Mouse (Mus musculus) T-helper 1 cell (primary cell): Measurements from ENCODE around the gene Ifnlr1.
"Not testable (repeated sequence)": the region's sequence is repeated elsewhere in the genome, so short reads cannot be mapped to it uniquely, and the experiment has no call there.

Source experiments
- in situ Hi-C: fragments of 300-600 bp; cut with MboI, MseI; formaldehyde crosslinking; loops from one replicate; pipeline ENCODE4 v1.15.1; 2025; ENCODE audit warnings: high pct_unique_total_duplicates

The Ifnlr1 gene

DNA sequence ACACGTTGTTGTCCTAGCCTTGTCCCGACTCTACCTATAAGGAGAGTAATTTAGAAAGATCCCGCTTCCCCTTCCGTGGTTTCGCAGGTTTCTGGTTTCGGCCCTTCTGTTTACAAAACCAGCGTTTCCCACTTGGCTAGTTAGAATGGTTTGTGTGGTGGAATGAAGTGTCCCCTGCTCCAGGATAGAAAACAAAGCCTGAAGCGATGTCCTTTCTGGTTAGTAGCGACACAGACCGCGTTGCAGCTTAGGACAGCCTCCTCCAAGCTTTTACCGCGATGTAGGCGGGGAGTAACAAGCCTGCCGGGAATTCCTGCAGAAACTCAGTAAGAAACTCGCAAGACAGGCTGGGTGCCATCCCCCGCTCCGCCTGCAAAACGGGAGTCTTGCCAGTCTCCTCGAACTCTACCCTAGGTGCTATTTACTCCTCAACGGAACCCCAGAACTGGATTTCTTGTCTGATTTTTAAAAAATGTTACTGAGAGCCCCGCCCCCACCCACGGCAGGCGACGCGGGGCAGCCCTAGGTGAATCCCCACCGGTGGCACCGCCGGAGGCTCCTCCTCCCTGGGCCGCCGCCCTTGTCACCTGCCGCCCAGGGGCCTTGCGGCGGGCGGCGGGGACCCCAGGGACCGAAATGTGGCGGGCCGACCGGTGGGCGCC lies at the start of gene Ifnlr1:
Gene Ifnlr1 (plus strand): TSS at position 382 of the 662 bp plus-strand sequence.
- in situ Hi-C loops = no loop called here

DNA sequence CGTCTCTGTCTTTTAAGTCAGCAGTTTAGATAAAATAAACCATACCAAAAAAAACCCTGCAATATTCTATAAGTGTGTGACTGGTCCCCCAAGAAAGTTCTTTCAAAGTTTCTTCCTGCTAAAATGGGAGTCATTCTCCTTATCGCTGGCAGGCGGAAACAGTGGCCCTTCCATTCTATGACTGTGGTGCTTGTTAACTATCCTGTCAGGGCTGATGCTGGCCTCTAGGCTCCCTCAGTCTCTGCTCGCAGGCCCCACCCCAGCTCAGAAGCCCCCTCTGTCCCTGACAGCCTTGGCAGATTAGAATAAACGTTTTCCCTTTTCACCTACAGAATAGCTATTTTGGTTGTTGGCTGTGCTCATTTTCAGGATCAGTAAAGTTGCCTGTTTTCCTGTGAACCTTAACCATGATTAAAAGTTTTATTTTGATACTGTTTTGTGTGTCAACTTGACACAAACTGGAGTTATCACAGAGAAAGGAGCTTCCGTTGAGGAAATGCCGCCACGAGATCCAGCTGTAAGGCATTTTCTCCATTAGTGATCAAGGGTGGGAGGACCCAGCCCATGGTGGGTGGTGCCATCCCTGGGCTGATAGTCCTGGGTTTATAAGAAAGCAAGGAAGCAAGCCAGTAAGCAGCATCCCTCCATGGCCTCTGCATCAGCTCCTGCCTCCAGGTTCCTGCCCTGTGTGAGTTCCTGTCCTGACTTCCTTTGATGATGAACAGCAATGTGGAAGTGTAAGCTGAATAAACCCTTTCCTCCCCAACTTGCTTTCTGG lies 44.6 kb upstream of the Ifnlr1 start:
- in situ Hi-C loops = not testable (repeated sequence)

DNA sequence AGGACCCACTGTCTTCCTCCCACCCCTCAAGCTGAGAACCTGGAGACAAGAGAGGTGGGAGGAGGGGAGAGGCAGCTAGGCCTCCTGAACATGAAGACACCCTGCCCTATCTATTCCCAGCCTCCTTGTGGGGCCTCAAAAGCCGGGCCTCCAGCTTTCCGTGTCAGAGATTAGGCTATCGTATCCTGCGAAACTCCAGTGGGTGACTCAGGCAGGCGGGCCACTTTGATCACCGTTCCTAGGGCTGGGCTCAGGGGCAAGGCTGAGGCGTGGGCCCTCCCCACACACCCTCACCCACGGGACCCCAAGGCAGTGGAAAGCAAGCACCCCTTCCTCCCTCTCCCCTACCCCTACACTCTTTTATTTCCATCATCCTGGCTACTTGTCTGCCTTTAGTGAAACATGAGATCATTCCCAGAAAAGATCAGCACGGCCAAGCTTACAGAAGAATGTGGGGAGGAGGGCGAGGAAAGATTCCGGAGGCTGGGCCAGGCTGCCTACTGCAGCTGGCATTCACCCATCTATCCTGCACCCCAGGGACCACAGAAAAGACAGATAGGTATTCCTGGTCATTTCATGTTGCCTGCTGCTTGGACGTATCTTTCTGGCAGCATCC lies 41.0 kb upstream of the Ifnlr1 start:
- in situ Hi-C loops = no loop called here

DNA sequence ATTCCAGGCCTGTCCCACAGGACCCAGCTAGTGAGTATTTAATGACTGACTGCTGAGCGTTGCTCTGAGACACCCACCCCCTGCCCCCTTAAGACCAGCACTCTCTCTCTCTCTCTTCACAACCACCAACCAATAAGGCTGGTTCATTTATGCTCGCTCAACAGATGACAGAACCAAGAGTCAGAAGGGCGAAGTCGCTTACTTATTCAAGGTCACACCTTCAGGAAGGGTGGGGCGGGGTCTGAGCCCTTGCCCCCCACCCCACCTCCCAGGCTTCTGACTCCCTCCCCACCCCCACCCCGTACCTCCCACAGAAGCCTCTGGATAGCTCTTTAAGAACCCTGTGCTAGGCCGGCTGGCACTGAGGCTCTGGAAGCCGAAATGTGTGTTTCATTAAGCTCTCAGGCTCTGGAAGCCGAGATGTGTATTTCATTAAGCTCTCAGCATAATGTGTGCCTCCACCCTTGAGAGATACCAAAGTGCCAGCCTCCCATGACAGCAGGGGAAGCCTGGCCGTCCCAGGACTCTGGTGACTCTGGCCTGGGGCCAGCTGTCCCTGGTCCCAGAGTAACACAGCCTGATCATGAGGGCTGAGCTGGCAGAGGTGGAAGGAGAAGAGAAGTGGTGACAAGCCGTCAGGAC lies 33.0 kb upstream of the Ifnlr1 start:
- in situ Hi-C loops = no loop called here

GRCm38 (mm10) chr4:135653956-135654355 lies 32.1 kb upstream of the Ifnlr1 start:
- in situ Hi-C loops = no loop called here

GRCm38 (mm10) chr4:135655499-135655898 lies 30.6 kb upstream of the Ifnlr1 start:
- in situ Hi-C loops = no loop called here

- in situ Hi-C loops = no loop called here
Measured at GRCm38 (mm10) chr4:135656094-135656589, 29.9 kb upstream of the Ifnlr1 start.

DNA sequence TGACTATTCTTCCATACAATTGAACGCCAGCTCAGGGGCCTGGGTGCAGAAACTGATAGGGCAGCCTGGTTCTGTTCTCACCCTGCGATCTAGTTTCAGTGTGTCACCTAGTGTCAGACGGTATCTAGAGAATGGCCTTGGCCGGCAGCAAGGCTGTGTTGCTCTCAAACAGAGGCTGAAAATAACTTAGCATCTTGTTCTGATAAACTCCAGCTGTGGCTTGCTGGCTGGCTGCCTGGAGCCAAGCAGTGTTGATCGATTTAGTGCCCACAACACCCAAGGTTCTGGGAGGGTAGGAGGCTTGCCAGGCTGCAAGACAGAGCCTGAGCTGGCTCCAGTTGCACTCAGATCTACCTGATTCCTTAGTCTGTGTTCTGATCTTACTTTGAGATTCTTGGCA lies 27.6 kb upstream of the Ifnlr1 start:
- in situ Hi-C loops = no loop called here

DNA sequence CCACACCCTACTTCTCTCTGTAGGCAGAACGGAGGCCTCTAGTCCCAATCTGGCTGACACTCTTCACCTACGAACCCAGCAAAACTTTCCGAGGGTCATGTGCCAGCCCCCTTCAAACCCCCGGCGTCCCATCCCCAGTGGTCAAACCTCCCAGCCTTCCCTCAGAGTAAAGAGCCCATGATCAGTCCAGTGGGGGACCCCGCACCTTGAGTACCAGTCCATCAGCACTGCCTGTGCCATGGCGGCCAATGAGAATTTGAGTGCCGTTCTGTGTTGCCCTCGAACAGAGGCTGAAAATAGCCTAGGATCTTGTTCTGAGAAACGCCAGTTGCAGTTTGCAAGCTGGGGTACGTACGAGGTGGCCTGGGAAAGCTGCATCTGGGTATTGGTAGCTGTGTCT lies 27.2 kb upstream of the Ifnlr1 start:
- in situ Hi-C loops = no loop called here

DNA sequence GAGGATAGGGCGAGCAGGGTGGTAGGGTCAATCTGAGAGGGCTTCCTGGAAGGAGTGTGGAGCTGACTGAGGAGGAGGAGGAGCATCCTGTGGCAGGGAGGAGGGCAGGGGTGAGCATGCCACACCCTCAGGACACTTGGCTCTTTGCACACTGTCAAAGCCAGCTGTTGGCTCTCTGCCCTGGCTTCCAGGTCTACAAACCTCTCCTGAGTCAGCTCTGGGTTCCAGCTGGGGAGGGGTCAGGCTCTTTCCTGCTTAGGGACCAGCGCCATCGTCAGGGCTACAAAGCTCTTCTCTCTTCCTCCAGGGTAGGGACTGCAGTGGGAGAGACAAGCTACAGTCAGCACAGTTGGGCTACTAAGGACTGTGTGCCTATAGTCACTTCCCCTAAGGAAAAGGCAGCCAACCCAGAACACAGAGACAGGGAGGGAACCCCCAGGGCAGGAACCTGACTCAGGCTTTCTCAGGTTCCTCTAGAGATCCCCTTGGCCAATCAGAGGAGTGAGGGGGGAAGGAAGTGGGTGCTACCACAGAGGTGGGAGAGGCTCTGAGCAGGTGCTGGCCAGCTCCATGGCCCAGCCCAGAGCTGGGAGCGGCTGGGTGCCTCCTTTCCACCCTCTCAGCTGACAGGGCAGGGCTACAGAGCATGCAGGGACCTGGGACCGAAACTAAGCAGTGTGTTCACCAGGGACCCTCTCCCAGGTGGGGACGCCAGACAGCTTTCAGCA lies 24.8 kb upstream of the Ifnlr1 start:
- in situ Hi-C loops = no loop called here

- in situ Hi-C loops = no loop called here
Measured at GRCm38 (mm10) chr4:135661994-135662393, 24.1 kb upstream of the Ifnlr1 start.

DNA sequence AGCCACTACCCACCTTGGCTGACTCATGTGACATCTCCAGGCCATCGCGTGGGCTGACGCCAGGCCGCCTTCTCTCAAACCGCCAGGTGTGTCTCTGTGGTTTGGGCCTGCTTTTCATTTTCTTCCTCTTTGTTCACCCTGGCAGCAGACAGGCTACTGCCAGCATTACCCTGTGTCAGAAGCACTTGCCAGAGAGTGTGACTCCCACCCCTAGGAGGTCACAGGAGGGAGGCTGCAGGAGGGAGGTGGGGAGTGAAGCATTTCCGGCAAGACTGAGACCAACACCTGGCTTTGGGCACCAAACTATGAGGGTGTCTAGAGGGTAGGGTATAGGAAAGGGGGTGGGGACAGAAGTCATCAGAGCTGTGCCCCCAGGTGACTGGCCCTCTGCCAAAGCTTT lies 21.4 kb upstream of the Ifnlr1 start:
- in situ Hi-C loops = loop anchor here (5.0 kb wide), 1 partner anchor 152 kb away; no protein-coding TSS in a partner anchor

DNA sequence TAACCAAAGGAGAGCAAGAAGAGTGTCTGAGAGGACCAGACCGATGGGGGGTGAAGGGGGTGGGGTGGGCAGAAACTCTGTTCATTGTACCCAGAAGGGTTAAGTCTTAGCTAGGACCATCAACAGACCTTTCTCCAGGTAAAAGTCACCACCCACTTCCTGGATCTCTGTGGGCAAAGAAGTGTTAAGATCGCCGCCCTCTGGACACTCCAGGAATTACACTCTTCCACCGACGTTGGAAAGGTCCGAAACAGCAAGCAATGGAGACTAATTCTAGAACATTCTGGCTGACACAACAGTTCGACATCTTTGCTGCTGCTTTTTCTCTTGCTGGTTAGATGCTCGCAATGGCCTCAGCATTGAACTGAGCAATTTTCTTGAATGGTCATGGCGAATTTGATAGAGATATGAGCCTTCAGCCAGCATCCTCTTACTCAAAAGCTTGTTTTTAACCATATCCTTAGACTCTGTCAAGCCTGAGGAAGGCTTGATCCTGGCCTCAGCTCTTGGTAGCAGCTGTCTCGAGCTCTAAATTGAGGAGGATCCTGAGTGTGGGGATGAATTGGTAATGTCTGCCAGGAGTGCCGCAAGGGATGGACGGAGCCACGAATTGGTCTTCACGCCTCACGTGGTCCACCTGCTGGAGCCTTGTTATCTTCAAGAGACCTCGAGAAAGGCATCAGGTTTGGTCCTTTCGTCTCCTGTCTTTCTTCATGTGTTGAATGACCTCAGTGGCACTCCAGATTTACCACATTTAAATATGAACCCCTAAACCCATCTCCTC lies 19.7 kb upstream of the Ifnlr1 start:
- in situ Hi-C loops = loop anchor here (5.0 kb wide), 1 partner anchor 154 kb away; no protein-coding TSS in a partner anchor

GRCm38 (mm10) chr4:135667266-135667844 lies 18.7 kb upstream of the Ifnlr1 start:
- in situ Hi-C loops = loop anchor here (5.0 kb wide), 1 partner anchor 155 kb away; no protein-coding TSS in a partner anchor

GRCm38 (mm10) chr4:135673507-135673906 lies 12.6 kb upstream of the Ifnlr1 start:
- in situ Hi-C loops = loop anchor here (10.0 kb wide), 1 partner anchor 1879 kb away; no protein-coding TSS in a partner anchor

DNA sequence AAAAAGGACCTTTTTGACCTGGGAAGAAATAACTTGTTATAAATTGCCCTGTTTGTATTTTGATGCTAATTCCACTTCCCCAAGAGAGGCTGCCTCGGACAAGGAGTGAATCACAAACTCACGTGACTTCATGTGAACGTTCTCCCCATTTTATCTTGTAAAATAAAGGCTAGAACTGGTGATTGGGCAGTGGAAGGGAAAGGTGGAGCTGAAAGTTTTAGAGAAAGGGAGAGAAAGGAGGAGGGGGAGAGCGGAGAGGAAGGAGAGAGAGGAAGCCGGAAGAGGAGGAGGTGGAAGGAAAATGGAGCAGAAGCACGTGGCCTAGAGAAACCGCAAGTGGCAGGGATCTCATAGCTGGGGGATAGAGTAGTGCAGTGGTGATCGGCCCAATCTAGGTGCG lies 11.1 kb upstream of the Ifnlr1 start:
- in situ Hi-C loops = loop anchor here (10.0 kb wide), 1 partner anchor 1880 kb away; no protein-coding TSS in a partner anchor

DNA sequence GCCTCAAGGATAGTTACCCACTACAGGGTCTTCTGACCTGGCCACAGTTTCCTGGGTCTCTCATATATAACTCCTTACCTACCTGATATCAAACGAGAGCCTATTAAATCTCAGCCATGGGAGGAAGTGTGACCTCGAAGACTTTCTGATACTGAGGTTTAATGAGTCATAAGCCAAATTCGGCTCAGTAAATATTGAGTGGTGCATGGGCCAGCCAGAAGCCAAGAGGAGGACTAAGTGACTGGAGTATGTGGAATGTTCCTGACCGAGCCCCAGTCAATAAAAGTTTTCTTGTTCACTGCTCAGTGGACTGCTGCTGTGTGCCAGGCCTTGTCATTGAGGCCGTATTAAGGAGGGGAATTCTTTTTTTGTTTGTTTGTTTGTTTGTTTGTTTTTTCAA lies 9.6 kb upstream of the Ifnlr1 start:
- in situ Hi-C loops = loop anchor here (10.0 kb wide), 1 partner anchor 1882 kb away; no protein-coding TSS in a partner anchor

- in situ Hi-C loops = loop anchor here (10.0 kb wide), 1 partner anchor 1885 kb away; no protein-coding TSS in a partner anchor
Measured at GRCm38 (mm10) chr4:135679316-135679715, 6.8 kb upstream of the Ifnlr1 start.

DNA sequence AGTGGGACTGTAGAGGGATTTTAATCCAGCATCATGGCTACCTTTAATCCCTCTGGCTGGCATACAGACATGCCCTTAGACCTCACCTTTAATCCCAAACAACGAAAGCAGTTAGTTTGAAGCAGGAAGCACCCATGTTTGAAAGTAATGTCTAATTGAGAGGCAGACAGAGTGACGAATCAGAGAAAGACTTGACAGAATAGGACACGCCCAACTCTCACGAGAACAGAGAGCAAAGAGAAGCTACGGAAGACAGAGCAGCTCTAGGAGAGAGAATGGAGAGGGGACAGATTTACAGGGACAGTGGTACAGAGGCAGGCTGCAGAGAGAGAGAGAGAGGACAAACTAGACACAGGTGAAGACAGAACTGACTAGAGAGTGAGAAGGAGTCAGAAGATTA lies 4.3 kb upstream of the Ifnlr1 start:
- in situ Hi-C loops = no loop called here

- in situ Hi-C loops = no loop called here
Measured at GRCm38 (mm10) chr4:135683553-135683952, 2.5 kb upstream of the Ifnlr1 start.
